Mouse (Mus musculus) testis, adult 2 months (tissue): ENCODE results near the gene Rtn1. TPM values are rescaled to one million over a fixed set of nuclear protein-coding genes. Genes with fewer than 3 reads are reported as not detected.

ENCODE experiments used
- H3K27ac ChIP-seq: fragments of 200-500 bp; 2 replicates; pipeline ENCODE4 v1.5.1; 2012; ENCODE audit warnings: low read depth, low read length; ENCODE audit not compliant: control insufficient read depth, insufficient read depth
- H3K27me3 ChIP-seq: fragments of 200-500 bp; 2 replicates; pipeline ENCODE4 v1.6.1; 2012; ENCODE audit warnings: mild to moderate bottlenecking, low read length, moderate library complexity; ENCODE audit not compliant: control insufficient read depth, insufficient read depth
- H3K36me3 ChIP-seq: fragments of 200-500 bp; 2 replicates; pipeline ENCODE4 v1.6.1; 2012; ENCODE audit warnings: mild to moderate bottlenecking, low read length; ENCODE audit not compliant: control insufficient read depth, insufficient read depth
- H3K4me1 ChIP-seq: fragments of 200-500 bp; 2 replicates; pipeline ENCODE4 v1.6.1; 2012; ENCODE audit warnings: low read length; ENCODE audit not compliant: control insufficient read depth, insufficient read depth
- H3K4me3 ChIP-seq: fragments of 200-500 bp; 2 replicates; pipeline ENCODE4 v1.5.1; 2012; ENCODE audit warnings: low read depth, mild to moderate bottlenecking, low read length, moderate library complexity, mixed read lengths; ENCODE audit not compliant: control insufficient read depth
- CTCF ChIP-seq: fragments of 200-500 bp; IDR thresholded peaks from 2 replicates; pipeline ENCODE4 v1.5.1; 2012; ENCODE audit warnings: low read depth, mild to moderate bottlenecking, inconsistent platforms, low read length, moderate library complexity; ENCODE audit not compliant: control insufficient read depth, insufficient read depth, insufficient replicate concordance
- POLR2A ChIP-seq: fragments of 200-500 bp; IDR thresholded peaks from 2 replicates; pipeline ENCODE4 v1.6.1; 2012; ENCODE audit warnings: low read depth, mild to moderate bottlenecking, inconsistent platforms, low read length, moderate library complexity; ENCODE audit not compliant: control insufficient read depth
- polyA plus RNA-seq: library from polyadenylated mRNA; depleted of rRNA; stranded (reverse); fragments of >200 nt; gene quantifications from 2 replicates; pipeline ENCODE4 v1.2.3, GENCODE M21; 2012

The Rtn1 gene
- polyA plus RNA-seq, 1 experiment: 30.8 TPM

DNA sequence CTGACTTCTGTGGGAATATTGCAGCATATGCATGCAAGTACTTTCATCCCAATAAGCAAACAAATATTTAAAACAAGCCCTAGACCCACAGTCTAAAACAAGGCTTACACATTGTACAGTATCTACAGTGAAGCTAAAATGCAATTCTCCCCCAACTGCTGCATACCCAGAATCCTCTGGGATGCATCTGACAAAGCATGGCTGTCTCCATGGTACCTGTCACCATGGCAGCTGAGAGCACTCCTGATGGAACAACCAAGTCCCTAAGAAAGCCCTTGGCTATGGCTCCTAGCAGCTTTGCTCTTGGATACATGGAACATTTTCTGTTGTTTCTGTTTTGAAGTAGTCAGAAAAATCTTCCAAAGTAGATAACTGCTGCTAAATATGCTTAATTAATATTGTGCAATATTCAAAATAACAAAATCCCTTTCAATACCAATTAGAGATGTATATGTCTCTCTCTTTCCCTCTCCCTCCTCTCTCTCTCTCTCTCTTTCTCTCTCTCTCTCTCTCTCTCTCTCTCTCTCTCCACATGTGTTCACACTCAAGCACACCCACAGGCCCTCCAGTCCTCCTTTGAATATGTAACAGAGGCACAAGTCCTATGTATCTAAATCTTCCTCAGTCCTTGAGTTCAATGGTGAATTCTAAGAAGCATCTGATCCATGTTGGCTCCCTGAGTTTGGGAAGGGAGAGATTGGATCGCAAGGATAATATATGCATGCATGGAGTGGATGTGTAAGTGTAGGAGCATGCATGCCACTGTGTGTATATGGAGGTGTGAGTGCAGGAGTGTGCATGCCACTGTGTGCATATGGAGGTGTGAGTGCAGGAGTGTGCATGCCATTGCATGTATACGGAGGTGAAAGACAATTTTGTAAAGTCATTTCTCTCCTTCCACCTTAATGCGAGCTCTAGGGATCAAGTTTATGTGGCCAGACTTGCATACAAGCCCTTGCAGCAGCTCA lies 143.3 kb downstream of the Rtn1 start:
- TF ChIP-seq POLR2A: no peak
- no peak for TF ChIP-seq CTCF
- Histone ChIP-seq H3K36me3 (no peaks in the 10 kb centered on the region), H3K27ac (no peak overlapping the region), H3K27me3 (no peaks in the 10 kb centered on the region), H3K4me1 (no peaks in the 10 kb centered on the region), H3K4me3 (no peak overlapping the region)

DNA sequence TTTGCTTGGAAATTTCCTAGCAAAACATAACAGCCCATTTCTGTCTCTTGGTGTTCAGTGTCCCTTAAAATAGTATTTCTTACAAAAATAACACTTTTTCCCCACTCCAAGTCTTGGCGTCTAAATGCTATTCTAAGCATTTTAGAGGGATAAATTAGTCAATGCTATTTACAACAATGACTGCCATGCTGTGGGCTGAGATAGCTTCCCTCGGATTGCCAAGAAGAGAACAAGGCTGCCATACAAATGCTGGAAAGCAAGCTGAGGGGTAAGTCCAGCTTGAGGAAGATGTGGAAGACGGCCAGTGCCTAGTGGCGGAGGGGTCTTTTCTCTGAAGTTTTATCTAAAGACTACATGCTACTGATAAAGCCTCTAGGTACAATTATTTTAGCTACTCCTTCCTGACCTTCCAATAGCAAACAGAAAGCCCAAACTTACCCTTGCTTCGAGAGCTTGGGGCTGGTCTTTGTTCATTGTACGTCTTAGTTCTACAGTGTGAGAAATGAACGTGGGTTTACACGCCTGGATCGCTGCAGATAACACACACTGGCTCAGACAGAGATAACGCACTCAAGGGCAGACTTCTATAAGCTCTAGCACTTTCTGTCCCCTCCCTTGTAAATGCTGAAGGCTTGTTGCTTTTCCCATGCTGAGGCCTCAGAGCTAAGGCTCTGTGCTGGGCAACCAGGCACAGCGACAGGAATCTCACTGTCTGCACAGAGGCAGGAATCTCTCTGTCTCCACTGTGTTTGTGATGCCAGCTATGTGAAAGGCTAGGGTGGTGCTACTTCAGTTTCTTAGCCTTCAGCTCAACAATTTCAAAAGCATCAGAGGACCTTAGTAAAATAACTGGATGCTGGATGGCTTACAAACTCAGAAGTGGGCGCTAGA lies 145.4 kb downstream of the Rtn1 start:
- H3K27me3 ChIP-seq: no peaks in the 10 kb centered on the region
- no peak overlapping the region for H3K4me3 ChIP-seq
- H3K36me3 ChIP-seq: no peaks in the 10 kb centered on the region
- no peak overlapping the region for H3K27ac ChIP-seq
- H3K4me1 ChIP-seq: no peaks in the 10 kb centered on the region
- TF ChIP-seq CTCF: no peak
- TF ChIP-seq POLR2A: no peak

DNA sequence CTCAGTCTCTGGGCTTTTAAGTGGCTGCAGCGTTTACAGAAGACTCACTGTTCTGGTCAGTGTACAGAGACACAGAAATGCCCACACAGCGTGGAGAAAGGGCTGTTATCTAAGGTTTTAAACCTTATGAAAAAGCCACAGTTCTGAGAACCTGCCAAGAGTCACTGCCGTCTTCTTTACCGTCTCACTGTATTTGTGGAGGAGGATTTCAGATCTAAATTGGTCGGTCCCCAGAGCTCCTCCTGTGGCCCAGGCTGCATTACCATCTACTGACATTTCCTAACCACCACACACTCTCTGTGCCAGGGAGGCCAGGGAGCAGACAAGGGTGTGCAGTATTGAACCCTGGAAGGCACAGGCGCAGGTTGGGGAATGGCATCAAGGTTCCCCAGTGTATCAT lies 151.9 kb downstream of the Rtn1 start:
- Histone ChIP-seq H3K36me3 (no peaks in the 10 kb centered on the region), H3K4me3 (no peak overlapping the region; the same call in 1 of the 2 replicates), H3K27ac (no peak overlapping the region), H3K4me1 (peaks cover 6% of the 10 kb centered on the region), H3K27me3 (no peaks in the 10 kb centered on the region)
- TF ChIP-seq POLR2A: no peak
- TF ChIP-seq CTCF: no peak

DNA sequence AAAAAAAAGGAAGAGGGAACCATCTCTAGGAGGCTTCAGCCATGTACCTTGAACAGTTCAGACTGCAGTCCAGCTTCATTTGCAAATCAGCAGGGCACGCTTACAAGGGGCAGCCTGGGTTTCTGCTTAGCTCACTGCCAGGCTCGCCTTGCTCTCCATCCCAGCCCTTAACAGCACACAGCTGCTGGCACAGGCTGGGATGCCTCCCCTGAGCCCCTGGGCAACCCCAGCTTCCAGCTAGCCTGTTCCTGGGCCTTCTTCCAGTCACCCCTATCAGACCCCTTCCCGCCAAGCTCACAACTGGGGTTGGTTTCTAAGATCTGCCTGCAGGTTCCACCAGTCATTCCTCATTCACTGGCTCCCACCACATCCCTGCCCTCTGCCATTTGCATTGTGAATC lies 155.8 kb downstream of the Rtn1 start:
- Histone ChIP-seq H3K36me3 (no peaks in the 10 kb centered on the region), H3K27ac (no peak overlapping the region), H3K4me1 (peaks cover 6% of the 10 kb centered on the region), H3K27me3 (no peaks in the 10 kb centered on the region), H3K4me3 (no peak overlapping the region)
- TF ChIP-seq POLR2A (no peak), CTCF (no peak)

DNA sequence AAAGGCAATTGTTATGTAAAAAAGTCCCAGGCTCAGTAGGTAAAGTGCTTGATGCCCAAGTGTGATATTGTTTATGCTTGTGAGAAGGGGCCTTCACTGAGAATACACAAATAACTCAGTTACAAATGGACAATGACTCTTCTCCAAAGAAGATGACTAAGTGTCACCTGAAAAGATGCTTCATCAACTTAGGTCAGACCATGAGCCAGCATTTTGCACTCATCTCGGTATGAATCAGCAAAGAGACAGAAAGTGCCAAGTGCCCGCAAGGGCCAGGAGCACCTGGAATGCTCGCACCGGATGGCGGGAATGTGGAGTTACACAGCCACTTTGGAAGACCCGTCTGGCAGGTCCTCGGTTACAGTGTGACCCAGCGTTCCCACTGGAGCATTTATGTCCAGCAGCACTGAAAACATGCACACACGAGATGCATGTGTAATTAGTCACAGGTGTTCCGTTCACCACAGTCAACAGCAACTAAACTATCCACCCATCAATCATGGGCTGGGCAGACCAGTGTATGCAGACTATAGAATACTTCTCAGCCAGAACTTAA lies 156.9 kb downstream of the Rtn1 start:
- Histone ChIP-seq H3K27ac (no peak overlapping the region), H3K4me3 (no peak overlapping the region), H3K4me1 (no peaks in the 10 kb centered on the region), H3K27me3 (no peaks in the 10 kb centered on the region), H3K36me3 (no peaks in the 10 kb centered on the region)
- TF ChIP-seq CTCF (no peak), POLR2A (no peak)

DNA sequence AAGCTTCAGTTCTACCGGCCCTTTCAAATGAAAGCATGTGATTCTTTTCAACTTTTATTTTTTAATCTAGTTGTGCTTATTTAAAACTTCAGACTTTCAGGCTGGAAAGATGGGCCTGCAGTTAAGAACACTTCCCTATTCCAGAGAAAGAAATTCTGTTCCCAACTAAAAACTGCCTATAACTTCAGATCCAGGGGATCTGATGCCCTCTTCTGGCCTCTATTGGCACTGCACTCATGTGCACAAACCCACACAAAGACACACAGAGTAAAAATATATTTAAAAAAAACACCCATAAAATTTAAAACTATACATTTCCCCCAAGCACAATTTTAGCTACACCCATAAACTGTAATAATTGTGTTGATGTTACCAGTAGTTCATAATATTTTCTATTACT lies 163.9 kb downstream of the Rtn1 start:
- H3K4me3 ChIP-seq: no peak overlapping the region
- no peak overlapping the region for H3K27ac ChIP-seq
- TF ChIP-seq POLR2A (no peak), CTCF (no peak)
- no peaks in the 10 kb centered on the region for H3K27me3 ChIP-seq
- H3K36me3 ChIP-seq: no peaks in the 10 kb centered on the region
- no peaks in the 10 kb centered on the region for H3K4me1 ChIP-seq

DNA sequence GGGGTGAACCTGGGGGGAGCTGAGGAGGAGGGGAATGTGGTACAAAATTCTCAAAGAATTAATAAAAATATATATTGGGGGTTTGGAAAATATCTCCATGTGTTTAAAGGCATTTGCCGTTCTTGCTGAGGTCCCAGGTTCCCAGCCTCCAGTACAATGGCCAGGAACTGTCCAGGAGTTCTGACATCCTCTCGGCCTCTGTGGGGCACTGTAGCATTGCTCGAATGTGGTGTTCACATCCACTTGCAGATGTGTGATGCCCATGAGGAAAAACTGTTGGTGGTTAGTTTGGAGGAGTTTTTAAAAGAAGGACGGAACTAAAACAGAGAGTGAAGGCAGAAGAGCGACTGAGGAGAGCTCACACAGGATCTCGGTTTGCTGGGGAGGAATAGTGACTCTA lies 166.0 kb downstream of the Rtn1 start:
- TF ChIP-seq POLR2A: no peak
- TF ChIP-seq CTCF: no peak
- H3K27me3 ChIP-seq: no peaks in the 10 kb centered on the region

More for the DNA sequence above, 166.0 kb downstream of the Rtn1 start:
- Histone ChIP-seq H3K4me3 (no peak overlapping the region), H3K4me1 (no peaks in the 10 kb centered on the region), H3K36me3 (no peaks in the 10 kb centered on the region), H3K27ac (no peak overlapping the region)
